ENCODE assay signal across 9 mouse cellular contexts in genomic region chr2:19316691-19317090, GRCm38 (mm10).
"Had no signal": no experiment of that assay in that cellular context is flagged by ENCODE, and none has a peak within 500 bp of the region (broad histone marks: within the 10 kb centered on the region; RNA-seq: fewer than 3 reads in every experiment).

No protein-coding gene starts in this region.

- H3K27ac ChIP-seq: neural tube, embryonic 13.5 days; neural tube, embryonic 15.5 days; stomach, embryonic 15.5 days; stomach, postnatal 0 days had no signal

- H3K4me1 ChIP-seq: neural tube, embryonic 13.5 days; neural tube, embryonic 15.5 days; stomach, embryonic 15.5 days had no signal

- H3K4me3 ChIP-seq: neural tube, embryonic 13.5 days; neural tube, embryonic 15.5 days; stomach, embryonic 15.5 days had no signal

- H3K9ac ChIP-seq: neural tube, embryonic 13.5 days; neural tube, embryonic 15.5 days; stomach, embryonic 15.5 days had no signal

- H3K36me3 ChIP-seq: neural tube, embryonic 13.5 days; neural tube, embryonic 15.5 days; stomach, embryonic 15.5 days had no signal

- H3K27me3 ChIP-seq: neural tube, embryonic 13.5 days; neural tube, embryonic 15.5 days; stomach, embryonic 15.5 days had no signal

- H3K9me3 ChIP-seq: stomach, embryonic 15.5 days had no signal

- DNase-seq: retina, postnatal 1 day; right cerebral cortex, adult 18-20 months; right cerebral cortex, postnatal 25 days; right cerebral cortex, postnatal 4 days; spleen, adult 18-20 months had no signal
